Mouse (Mus musculus): ENCODE measurements around the gene AI597479. TPM values are rescaled to one million over a fixed set of nuclear protein-coding genes. Genes with fewer than 3 reads are reported as not detected.

Gene AI597479
- polyA plus RNA-seq, 1 experiment from 2014 or later, result 56.7 TPM

DNA sequence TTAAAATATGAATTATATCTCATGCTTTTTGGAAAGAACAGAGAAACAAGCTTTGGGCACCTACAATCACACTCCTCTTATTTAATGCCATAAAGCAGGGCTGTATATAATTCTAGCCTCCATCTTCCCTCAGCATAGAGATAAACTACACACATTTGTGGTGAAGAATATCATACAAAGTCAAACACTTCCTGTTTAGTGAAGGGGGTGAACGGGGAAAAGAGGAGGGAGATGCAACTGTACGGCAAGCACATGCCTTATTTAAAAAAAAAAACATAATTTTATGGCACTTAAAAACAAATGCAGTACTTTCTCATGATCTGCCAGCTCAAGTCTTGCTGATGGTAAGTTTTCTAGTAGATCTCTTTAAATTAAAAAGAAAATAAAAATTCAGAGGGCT is 20.4 kb upstream of the AI597479 start:
- Histone ChIP-seq H3K9ac (replicated peaks; ENCODE audit: low read depth, low read length) (no peak overlapping the region), H3K36me3 (ENCODE audit: control insufficient read depth, insufficient read depth) (peaks cover 7% of the 10 kb centered on the region), H3K9me3 (ENCODE audit: control insufficient read depth, low read length) (no peaks in the 10 kb centered on the region), H3K27ac (ENCODE audit: low read length) (no peak overlapping the region), H3K4me3 (replicated peaks; ENCODE audit: low read length) (no peak overlapping the region), H3K4me2 (ENCODE audit: low read length) (no peak overlapping the region), H3K27me3 (replicated peaks; ENCODE audit: control insufficient read depth, insufficient read depth, low read length) (no peaks in the 10 kb centered on the region), H3K4me1 (replicated peaks; ENCODE audit: control insufficient read depth, insufficient read depth, low read length) (no peaks in the 10 kb centered on the region)
- no peak for ATAC-seq
- WGBS, result 80% methylated on average over 2 of the region's 2 CpGs

DNA sequence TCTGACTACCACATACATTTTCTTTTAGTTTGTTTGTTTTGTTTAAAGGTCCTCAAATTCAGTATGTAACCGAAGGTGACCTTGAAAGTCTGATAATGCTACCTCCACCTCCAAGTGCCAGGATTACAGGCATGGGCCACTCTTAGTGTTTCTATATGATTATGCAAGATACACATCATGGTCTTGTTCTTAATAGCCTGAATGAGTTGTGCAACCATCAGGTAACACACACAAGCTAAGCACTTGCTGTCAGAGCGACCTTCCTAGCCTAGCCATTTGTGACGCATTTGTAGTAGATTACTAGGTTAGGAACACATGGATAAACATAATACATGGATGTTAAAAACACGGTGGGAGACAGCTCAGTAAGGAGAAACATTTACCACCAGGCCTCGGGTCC is 15.6 kb upstream of the AI597479 start:
- 89% methylated on average over 5 of the region's 5 CpGs for WGBS
- H3K27ac ChIP-seq (ENCODE audit: low read length), result no peak overlapping the region
- no peak overlapping the region for H3K9ac ChIP-seq (replicated peaks; ENCODE audit: low read depth, low read length)
- no peak overlapping the region for H3K4me3 ChIP-seq (replicated peaks; ENCODE audit: low read length)
- no peak overlapping the region for H3K4me2 ChIP-seq (ENCODE audit: low read length)
- no peaks in the 10 kb centered on the region for H3K36me3 ChIP-seq (ENCODE audit: control insufficient read depth, insufficient read depth)
- no peak for ATAC-seq
- H3K9me3 ChIP-seq (ENCODE audit: control insufficient read depth, low read length), result no peaks in the 10 kb centered on the region
- no peaks in the 10 kb centered on the region for H3K4me1 ChIP-seq (replicated peaks; ENCODE audit: control insufficient read depth, insufficient read depth, low read length)
- no peaks in the 10 kb centered on the region for H3K27me3 ChIP-seq (replicated peaks; ENCODE audit: control insufficient read depth, insufficient read depth, low read length)

DNA sequence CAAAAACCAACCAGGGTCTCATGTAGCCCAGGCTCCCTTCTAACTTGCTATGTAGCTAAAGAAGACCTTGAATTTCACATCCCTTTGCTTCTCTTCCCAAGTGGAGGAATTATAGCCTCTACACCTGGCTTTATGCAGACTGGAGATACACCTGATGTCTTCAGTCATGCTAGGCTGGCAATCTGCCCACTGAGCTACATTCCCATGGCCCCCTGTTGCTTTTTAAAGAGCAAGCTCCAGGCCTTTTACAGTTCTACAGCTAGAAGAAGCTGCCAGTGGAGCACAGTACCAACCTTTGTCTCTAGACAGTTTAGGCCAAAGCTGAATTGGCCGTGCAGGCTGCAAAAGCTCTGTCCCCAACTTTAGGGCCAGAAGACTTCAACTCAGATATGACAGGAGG is 8.1 kb upstream of the AI597479 start:
- no peaks in the 10 kb centered on the region for H3K9me3 ChIP-seq (ENCODE audit: control insufficient read depth, low read length)
- WGBS, result 71% methylated on average over 1 of the region's 1 CpGs
- H3K4me1 ChIP-seq (replicated peaks; ENCODE audit: control insufficient read depth, insufficient read depth, low read length), result peaks cover 22% of the 10 kb centered on the region
- no peaks in the 10 kb centered on the region for H3K36me3 ChIP-seq (ENCODE audit: control insufficient read depth, insufficient read depth)
- no peaks in the 10 kb centered on the region for H3K27me3 ChIP-seq (replicated peaks; ENCODE audit: control insufficient read depth, insufficient read depth, low read length)
- no peak overlapping the region for H3K27ac ChIP-seq (ENCODE audit: low read length)
- H3K4me2 ChIP-seq (ENCODE audit: low read length), result no peak overlapping the region
- no peak for ATAC-seq
- no peak overlapping the region for H3K9ac ChIP-seq (replicated peaks; ENCODE audit: low read depth, low read length)
- no peak overlapping the region for H3K4me3 ChIP-seq (replicated peaks; ENCODE audit: low read length)

DNA sequence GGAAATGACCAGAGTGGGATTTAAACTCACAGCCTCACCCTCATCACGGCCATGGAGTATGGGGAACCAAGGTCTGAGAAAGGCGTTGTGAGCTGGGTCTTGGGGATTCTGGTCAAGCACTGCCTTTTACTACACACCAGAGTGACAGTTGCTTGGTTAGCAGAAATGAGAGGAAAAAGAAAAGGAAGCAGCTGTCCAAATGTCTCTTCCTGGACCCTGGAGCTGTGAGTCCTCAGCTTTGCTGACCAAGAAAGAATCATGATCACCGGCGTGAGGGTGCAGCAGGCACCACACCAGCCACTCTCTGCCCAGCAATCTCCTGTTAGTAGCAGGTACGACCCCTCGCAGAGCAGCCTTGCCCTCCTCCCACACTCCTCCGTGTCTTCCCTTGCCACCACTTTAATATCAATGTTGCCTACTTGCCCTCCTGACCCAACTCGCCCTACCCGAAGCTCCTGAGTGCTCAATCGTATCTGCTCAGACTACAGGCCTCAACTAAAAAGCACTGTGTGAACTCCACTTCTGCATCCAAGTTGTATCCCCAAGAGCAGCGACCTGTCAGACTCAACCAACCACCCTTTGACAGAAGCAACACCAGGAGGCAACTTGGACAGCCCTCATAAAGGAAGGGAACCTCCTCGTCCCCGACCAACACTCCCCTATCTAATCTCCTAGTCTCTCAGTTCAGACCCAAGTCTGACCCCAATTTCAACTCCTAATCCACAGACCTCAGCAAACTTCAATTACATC is 7.0 kb upstream of the AI597479 start:
- Histone ChIP-seq H3K4me2 (ENCODE audit: low read length) (peak overlapping the region; percentile 86), H3K36me3 (ENCODE audit: control insufficient read depth, insufficient read depth) (no peaks in the 10 kb centered on the region), H3K9ac (replicated peaks; ENCODE audit: low read depth, low read length) (peak overlapping the region; percentile 88), H3K27me3 (replicated peaks; ENCODE audit: control insufficient read depth, insufficient read depth, low read length) (no peaks in the 10 kb centered on the region), H3K4me1 (replicated peaks; ENCODE audit: control insufficient read depth, insufficient read depth, low read length) (peaks cover 22% of the 10 kb centered on the region), H3K27ac (ENCODE audit: low read length) (no peak overlapping the region), H3K9me3 (ENCODE audit: control insufficient read depth, low read length) (no peaks in the 10 kb centered on the region), H3K4me3 (replicated peaks; ENCODE audit: low read length) (peak overlapping the region; percentile 73)
- ATAC-seq, result peak; percentile 18
- WGBS, result 49% methylated on average over 13 of the region's 13 CpGs

DNA sequence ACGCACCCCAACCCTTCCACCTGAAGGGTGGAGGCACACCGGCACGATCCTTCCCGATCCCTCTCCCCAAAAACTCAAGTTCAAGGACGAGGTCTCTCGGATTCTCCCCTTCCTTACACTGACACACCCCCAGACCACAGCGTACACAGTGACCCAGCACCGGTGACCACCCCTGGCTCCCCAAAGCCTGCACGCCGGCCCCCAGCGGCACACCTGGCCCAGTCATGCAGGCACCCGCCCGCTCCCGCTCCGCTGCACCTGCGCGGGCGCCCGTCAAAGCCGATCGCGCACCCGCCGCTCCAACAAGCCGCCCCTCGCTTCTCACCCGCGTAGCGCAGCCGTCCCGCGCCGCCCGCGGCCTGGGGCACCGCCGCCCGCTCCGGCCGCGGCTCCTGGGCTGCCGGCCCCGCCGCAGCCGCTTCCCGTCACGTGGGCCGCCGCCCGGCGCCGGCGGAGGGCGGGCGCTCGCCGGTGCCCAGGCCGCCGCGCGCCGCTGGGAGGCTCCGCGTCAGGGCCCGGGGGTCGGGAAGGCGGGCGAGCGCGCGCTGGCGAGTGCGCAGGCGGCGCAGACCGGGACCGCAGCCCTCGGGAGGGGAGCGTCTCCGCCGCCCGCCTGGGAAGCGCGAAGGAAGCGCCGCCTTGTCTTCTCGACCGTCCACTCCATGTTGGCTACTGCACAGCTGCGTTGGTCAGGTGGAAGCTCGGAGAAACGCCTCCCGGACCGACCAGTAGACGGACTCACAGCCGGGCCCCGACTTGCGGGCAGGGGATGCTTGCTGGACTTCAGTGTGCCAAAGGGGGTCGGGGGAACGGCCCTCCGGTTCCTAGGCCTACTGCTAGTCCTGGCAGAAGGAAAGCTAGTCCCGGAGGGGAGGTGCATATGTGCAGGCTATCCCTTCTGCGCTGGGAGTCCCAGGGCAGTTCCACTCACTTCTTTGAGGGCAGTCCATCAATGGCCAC is 6.2 kb upstream of the AI597479 start:
- Histone ChIP-seq H3K4me1 (replicated peaks; ENCODE audit: control insufficient read depth, insufficient read depth, low read length) (peaks cover 25% of the 10 kb centered on the region), H3K9me3 (ENCODE audit: control insufficient read depth, low read length) (no peaks in the 10 kb centered on the region), H3K27me3 (replicated peaks; ENCODE audit: control insufficient read depth, insufficient read depth, low read length) (no peaks in the 10 kb centered on the region), H3K9ac (replicated peaks; ENCODE audit: low read depth, low read length) (peak overlapping the region; percentile 88), H3K4me3 (replicated peaks; ENCODE audit: low read length) (peak overlapping the region; percentile 73), H3K4me2 (ENCODE audit: low read length) (peak overlapping the region; percentile 86), H3K36me3 (ENCODE audit: control insufficient read depth, insufficient read depth) (no peaks in the 10 kb centered on the region), H3K27ac (ENCODE audit: low read length) (peak overlapping the region; percentile 80)
- WGBS, result under 1% methylated on average over 87 of the region's 102 CpGs
- peak; percentile 85 for ATAC-seq

DNA sequence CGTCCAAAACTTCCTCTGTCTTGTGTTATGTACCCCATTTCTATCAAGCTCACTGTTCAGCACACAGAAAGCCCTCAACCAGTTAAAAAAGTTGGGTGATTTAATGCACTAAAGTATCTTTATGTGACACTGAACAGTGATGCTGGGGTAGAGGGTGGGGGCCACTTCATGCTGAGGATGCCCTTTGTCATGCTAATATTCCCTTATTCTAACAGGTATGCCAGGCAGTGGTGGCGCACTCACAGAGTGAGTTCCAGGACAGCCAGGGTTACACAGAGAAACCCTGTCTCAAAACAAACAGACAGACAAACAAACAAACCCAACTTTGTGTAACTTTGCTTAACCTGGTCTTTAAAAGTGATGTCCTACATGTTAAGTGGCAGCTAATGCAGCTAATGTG is 4.3 kb upstream of the AI597479 start:
- H3K36me3 ChIP-seq (ENCODE audit: control insufficient read depth, insufficient read depth), result no peaks in the 10 kb centered on the region
- no peak overlapping the region for H3K9ac ChIP-seq (replicated peaks; ENCODE audit: low read depth, low read length)
- ATAC-seq, result no peak
- no peak overlapping the region for H3K27ac ChIP-seq (ENCODE audit: low read length)
- 72% methylated on average over 2 of the region's 2 CpGs for whole genome bisulfite sequencing
- no peak overlapping the region for H3K4me3 ChIP-seq (replicated peaks; ENCODE audit: low read length)
- no peak overlapping the region for H3K4me2 ChIP-seq (ENCODE audit: low read length)
- H3K4me1 ChIP-seq (replicated peaks; ENCODE audit: control insufficient read depth, insufficient read depth, low read length), result peaks cover 27% of the 10 kb centered on the region
- no peaks in the 10 kb centered on the region for H3K9me3 ChIP-seq (ENCODE audit: control insufficient read depth, low read length)
- H3K27me3 ChIP-seq (replicated peaks; ENCODE audit: control insufficient read depth, insufficient read depth, low read length), result no peaks in the 10 kb centered on the region

DNA sequence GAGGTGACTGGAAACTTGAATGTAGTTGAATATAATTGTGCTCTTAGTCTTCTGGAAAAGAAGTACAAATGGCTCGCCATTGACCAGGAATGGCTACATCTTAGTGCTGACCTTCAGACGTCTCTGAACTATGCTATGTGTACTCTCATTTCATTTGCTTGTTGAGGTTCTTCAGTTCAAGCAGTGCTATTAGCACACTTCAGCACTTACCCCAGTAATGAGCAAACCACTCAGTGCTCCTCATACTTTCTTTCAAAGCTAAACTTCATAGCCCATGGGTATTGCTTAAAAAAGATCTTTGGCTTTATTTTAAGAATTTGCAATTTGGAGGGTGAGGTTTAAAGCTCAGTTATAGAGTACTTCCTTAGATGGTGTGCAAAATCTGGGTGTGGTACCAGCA is 10.2 kb downstream of the AI597479 start:
- Histone ChIP-seq H3K4me1 (replicated peaks; ENCODE audit: control insufficient read depth, insufficient read depth, low read length) (0 out of 2 replicates have a peak, but pooled peaks cover 2% of the 10 kb centered on the region), H3K4me3 (replicated peaks; ENCODE audit: low read length) (no peak overlapping the region), H3K36me3 (ENCODE audit: control insufficient read depth, insufficient read depth) (peaks cover 21% of the 10 kb centered on the region), H3K4me2 (ENCODE audit: low read length) (no peak overlapping the region), H3K9ac (replicated peaks; ENCODE audit: low read depth, low read length) (no peak overlapping the region), H3K9me3 (ENCODE audit: control insufficient read depth, low read length) (no peaks in the 10 kb centered on the region), H3K27ac (ENCODE audit: low read length) (no peak overlapping the region), H3K27me3 (replicated peaks; ENCODE audit: control insufficient read depth, insufficient read depth, low read length) (no peaks in the 10 kb centered on the region)
- 94% methylated on average over 2 of the region's 2 CpGs for WGBS
- ATAC-seq, result no peak

DNA sequence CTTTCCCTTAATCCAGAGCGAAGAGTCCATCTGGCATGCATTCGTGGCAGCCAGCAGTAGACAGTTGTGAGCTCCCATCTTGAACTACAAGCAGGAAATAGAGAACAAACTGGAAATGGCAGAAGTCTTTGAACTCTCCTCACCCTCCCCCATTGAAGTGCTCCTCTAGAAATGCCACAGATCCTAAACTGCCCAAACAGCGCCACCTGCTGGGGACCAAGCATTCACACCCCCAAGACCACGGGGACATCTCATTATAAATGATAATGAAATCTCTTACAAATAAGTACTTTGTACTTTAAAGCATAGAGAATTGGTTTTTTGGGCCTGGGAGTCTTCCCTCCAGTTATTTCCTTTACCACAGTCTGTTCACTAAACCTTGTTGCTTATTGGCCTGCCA is 12.0 kb downstream of the AI597479 start:
- Histone ChIP-seq H3K4me2 (ENCODE audit: low read length) (no peak overlapping the region), H3K4me1 (replicated peaks; ENCODE audit: control insufficient read depth, insufficient read depth, low read length) (0 out of 2 replicates have a peak, but pooled peaks cover 2% of the 10 kb centered on the region), H3K9ac (replicated peaks; ENCODE audit: low read depth, low read length) (no peak overlapping the region), H3K27me3 (replicated peaks; ENCODE audit: control insufficient read depth, insufficient read depth, low read length) (no peaks in the 10 kb centered on the region), H3K36me3 (ENCODE audit: control insufficient read depth, insufficient read depth) (peaks cover 22% of the 10 kb centered on the region), H3K4me3 (replicated peaks; ENCODE audit: low read length) (no peak overlapping the region), H3K27ac (ENCODE audit: low read length) (no peak overlapping the region), H3K9me3 (ENCODE audit: control insufficient read depth, low read length) (no peaks in the 10 kb centered on the region)
- 48% methylated on average over 4 of the region's 4 CpGs for WGBS
- no peak for ATAC-seq

DNA sequence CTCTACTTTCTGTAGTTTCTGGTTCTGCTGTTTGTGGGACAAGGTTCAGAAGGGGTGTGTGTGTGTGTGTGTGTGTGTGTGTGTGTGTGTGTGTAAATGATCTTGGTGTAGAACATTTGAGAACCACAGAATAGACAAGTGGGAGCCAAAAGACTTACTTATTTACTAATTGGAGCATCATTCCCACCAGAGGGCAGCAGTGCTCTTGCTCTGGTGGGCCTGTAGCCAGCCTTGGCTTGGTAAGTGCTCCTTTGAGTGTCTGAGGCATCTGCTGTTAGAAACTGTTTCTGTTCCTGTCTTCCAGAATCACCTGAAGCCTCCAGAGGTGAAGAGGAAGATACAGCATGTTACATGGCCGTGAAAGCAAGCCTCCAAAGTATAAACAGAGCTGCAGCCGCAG is 14.4 kb downstream of the AI597479 start:
- Histone ChIP-seq H3K4me3 (replicated peaks; ENCODE audit: low read length) (no peak overlapping the region), H3K36me3 (ENCODE audit: control insufficient read depth, insufficient read depth) (peaks cover 26% of the 10 kb centered on the region), H3K4me1 (replicated peaks; ENCODE audit: control insufficient read depth, insufficient read depth, low read length) (0 out of 2 replicates have a peak, but pooled peaks cover 2% of the 10 kb centered on the region), H3K9ac (replicated peaks; ENCODE audit: low read depth, low read length) (no peak overlapping the region), H3K4me2 (ENCODE audit: low read length) (no peak overlapping the region), H3K27ac (ENCODE audit: low read length) (no peak overlapping the region), H3K9me3 (ENCODE audit: control insufficient read depth, low read length) (no peaks in the 10 kb centered on the region), H3K27me3 (replicated peaks; ENCODE audit: control insufficient read depth, insufficient read depth, low read length) (no peaks in the 10 kb centered on the region)
- peak; percentile 47; the same call in 1 of the 2 replicates for ATAC-seq
- 83% methylated on average over 2 of the region's 2 CpGs for WGBS

All from forebrain, embryonic 16.5 days (tissue).